Mouse (Mus musculus): Measurements from ENCODE around the gene Grm5.

Grm5 gene

DNA sequence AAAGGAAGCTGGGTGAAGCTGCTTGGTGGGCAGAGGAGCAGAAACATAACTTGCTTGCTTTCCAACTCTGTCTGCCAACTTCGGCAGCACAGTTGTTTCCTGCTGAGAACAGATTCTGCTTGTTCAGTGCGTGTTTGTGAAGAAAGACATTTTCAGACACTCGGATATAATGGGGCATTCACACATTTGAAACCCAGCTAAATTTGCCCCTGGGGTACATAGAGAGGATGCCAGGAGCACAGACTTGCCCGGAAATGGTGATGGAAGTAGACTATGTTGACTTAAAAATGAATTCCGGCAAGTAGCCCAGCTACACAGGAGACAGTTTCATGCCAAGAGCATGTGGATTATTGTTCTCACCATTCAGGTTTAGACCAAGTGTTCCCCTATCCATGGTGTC is 342.0 kb downstream of the Grm5 start:
- DNase-seq: no peak

- DNase-seq: no peak
Observed at GRCm38 (mm10) chr7:87937415-87937814, 353.4 kb downstream of the Grm5 start.

GRCm38 (mm10) chr7:87938265-87938664 is 354.3 kb downstream of the Grm5 start:
- DNase-seq: no peak

GRCm38 (mm10) chr7:87950205-87950604 is 366.2 kb downstream of the Grm5 start:
- DNase-seq: no peak

DNA sequence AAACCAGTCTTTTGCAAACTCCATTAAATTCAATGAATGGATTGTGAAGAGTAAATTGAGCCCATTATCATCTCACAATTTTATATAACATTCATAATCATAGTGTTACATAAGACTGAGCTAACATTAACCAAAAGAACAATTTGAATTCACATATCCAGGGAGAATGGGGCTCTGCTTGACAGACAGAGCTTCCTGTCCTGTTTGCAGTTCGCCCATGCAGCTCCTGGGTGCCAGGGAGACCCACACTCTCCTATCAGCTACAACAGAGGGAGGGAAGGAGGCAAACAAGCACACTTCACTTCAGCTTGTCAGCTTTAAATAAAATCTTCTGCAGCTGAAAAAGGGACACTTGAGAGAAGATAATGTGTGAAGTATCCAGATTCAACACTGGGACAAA is 389.2 kb downstream of the Grm5 start:
- DNase-seq: no peak

DNA sequence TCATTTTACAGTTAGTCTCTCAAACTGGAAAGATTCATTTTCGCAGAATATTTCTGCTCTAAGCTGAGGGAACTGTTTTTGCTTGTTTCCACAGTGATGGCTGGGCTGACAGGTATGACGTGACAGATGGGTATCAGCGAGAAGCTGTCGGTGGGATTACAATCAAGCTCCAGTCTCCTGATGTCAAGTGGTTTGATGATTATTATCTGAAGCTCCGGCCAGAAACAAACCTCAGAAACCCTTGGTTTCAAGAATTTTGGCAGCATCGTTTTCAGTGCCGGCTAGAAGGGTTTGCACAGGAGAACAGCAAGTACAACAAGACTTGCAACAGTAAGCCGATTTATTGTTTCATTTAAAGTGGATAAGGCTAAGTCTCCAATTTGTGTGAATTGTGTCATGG is 391.1 kb downstream of the Grm5 start:
- DNase-seq: no peak

DNA sequence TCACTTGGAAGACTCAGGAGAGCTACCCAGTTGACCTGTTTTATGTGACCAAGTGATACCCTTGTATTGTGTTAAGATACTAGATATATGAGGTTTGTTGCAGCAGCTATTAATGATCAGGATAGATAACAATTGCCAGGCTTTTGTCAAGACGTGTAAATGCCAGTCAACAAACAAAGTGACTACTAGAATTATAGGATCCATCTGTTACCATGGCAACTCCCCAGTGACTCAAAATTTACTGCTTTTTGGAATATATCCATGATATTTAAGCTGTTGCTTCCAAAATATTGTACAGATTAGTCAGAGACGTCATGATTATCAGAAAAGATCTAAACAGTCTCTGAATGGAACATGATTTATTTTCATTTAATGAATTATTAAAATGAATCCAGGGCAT is 399.5 kb downstream of the Grm5 start:
- DNase-seq: no peak

DNA sequence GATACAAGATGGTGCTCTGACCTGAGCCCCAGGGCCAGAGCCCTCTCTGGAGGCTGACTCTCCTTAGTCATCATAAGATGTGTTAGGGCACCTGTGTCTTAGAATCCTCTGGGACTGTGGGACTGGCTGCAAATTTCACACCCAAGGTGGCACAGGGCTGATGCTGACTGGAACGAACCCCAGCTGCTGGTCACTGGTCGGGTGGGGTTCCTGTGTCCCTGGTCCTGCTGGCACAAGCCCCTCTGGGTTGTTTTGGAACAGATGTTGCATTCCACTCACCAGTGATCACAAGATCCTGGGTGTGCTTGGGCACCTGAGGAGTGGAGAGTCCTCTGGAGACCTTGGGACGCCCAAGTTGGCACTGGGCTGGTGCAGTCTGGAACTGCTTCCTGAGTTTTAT is 430.5 kb downstream of the Grm5 start:
- no peak for DNase-seq

DNA sequence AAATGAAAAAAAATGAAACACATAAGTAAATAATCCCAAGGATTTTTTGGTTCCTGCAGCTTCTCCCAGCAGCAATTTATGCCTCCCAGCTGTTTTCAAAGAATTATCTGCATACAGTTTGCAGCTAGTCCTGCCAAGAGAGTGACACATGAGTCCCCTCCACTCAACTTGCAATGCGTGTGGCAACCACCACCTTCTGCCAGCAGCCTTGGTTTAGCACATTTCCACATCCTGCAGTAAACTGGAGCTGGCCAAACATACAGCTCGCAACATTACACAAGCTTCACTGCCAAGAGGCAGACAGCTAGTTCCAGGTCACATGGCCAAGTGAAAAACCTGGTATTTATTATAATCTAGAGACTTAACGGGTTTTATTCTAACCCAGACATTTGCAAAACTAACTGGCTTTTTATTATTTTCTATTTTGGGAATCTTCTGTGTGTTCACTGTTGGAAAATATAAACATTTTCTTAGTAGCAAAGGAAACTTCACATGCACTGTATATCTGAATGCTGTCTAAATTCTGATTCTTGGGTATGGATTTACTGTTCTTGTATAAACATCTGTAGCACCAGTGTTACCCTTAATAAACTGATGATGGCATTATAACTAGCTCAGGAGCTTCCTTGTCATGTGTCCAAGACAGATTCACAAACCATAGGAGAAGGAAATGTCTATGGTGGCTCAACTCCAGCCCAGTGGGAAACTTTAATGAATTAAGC is 443.6 kb downstream of the Grm5 start:
- no peak for DNase-seq

- no peak for DNase-seq
Observed at GRCm38 (mm10) chr7:88047366-88047765, 463.4 kb downstream of the Grm5 start.

GRCm38 (mm10) chr7:88054224-88054938 is 470.4 kb downstream of the Grm5 start:
- DNase-seq: no peak

DNA sequence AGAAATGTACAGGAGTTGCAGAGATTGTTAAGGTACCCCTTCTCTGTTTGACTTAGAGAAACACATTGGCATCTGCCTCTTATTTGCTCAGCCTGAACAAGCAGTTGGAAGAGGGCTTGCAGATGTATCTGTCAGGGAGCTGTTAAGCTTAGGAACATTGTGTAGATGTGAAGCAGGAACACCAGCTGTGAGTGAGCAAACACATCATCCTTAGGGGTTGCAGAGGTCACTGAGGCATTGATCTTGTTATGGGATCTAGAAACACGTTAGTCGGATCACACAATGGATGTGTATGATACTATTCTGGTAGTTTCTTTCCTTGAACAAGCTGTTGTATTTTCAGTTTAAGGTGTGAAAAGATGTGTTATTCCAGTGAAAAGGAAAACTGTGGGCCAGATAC is 472.5 kb downstream of the Grm5 start:
- DNase-seq: no peak

- no peak for DNase-seq
Observed at GRCm38 (mm10) chr7:88091115-88091514, 507.1 kb downstream of the Grm5 start.

DNA sequence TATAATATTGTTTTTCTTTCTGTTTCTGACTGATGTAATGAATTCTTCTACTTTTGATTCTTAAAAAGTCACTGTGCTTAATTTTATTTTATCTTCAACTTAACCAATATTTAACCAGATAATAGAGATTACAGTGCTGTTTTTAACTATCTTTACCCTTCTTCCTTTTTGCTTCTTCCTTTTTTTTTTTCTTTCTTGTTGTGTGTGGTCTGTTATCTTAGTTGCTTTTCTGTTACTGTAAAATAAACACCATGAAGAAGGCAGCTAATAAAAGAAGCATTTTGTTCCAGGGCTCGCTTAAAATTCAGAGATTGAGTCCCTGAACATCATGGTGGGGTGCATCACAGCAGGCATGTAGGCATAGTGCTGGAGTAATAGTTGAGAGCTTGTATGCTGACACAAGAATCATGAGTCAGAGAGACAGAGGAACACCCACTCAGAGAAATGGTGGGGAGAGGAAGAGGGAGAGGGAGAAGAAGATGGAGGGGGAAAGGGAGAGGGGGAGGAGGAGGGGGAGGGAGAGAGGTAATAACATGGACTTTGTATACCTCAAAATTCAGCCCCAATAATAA is 512.7 kb downstream of the Grm5 start:
- no peak for DNase-seq

DNA sequence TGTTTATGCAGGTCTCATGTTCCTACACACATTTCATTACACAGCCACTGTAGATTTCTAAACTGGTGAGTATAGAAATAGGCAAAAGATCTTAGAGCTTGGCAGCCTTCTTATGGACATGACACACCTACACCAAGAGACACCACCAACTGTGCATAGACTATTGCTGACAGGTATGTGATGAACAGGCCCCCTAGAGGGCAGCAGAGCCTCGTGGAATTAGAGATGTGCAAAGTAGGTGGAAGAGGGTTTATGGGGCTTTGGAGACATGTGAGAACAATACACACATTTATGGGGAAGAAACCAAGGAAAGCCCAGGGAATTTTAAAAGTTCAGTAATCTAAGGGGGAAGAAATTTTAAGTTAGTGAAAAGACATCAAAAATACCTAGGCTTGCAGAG is 513.7 kb downstream of the Grm5 start:
- peak; percentile 12 for DNase-seq

GRCm38 (mm10) chr7:88116724-88117409 is 532.9 kb downstream of the Grm5 start:
- no peak for DNase-seq

GRCm38 (mm10) chr7:88128080-88128848 is 544.3 kb downstream of the Grm5 start:
- DNase-seq: no peak

DNA sequence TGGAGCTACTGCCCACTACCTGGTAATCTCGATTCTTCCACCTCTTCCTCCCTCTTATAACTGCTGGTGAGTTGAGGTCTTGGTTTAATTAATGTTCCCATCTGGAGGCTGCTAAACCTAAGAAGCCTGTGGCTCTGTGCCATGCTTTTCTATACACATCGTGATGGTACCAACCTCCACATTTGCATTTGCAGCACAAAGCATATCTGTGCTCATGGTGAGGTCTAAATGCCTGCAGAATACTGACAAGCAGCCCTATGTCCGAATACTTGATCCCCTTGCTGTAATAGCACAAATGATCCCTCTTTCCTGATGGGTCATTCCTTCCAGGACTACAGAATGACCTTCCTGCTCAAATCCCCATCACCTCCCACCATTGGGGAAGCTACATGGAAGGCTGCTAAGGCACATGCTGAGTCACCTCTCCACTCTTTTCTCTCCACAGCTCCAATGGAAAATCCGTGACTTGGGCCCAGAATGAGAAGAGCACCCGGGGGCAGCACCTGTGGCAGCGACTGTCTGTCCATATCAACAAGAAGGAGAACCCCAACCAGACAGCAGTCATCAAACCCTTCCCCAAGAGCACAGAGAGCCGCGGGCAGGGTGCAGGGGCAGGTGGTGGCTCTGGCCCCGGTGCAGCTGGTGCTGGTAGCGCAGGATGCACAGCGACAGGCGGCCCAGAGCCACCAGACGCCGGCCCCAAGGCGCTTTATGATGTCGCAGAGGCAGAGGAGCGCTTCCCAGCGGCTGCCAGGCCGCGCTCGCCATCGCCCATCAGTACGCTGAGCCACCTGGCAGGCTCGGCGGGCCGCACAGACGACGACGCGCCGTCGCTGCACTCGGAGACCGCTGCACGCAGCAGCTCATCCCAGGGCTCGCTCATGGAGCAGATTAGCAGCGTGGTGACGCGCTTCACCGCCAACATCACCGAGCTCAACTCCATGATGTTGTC is 545.8 kb downstream of the Grm5 start:
- DNase-seq: no peak

GRCm38 (mm10) chr7:88130488-88130849 is 546.5 kb downstream of the Grm5 start:
- DNase-seq: no peak

DNA sequence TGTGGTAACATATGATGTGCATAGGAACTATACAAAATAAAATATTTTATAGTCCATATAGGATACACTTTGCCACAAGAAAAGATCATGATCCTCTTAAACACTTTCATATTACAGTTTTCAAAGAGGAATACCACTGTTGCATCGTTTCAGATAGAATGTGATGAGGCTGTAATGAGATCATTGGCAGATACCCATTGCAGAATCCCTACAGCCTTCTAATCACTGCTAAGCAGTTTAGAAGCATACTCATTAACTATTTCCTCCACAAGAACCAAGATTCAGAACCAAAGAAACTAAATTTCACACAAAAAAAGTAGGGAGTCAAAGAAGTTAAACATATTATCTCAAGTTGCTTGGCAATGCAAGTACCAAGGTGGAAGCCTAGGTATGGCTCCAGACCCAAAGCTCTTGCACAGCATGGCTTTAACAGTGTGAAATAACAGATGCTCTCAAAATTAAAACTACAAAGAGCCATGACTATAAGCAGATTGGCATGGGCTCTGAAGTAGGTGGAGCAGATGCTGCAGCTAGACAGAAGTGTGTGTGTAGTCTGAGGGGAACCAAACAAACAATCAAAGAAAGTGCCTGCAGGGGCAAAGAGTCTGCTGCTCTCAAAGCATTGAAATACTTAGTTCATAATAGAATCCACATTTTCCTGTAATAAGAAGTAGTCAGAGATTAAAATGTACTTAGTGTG is 575.7 kb downstream of the Grm5 start:
- DNase-seq: no peak

- no peak for DNase-seq
Observed at GRCm38 (mm10) chr7:88161586-88161985, 577.6 kb downstream of the Grm5 start.
